Mouse (Mus musculus) neural tube, embryonic 13.5 days (tissue): ENCODE measurements around the gene Itga9. TPM values are rescaled to one million over a fixed set of nuclear protein-coding genes. Genes with fewer than 3 reads are reported as not detected.

Experiments used
- ATAC-seq: fragments of 200-750 bp; cut with Nextera tagmentation; 2 replicates; pipeline ENCODE4 v1.8.0; 2017; ENCODE audit warnings: low read depth, mild to moderate bottlenecking, moderate TSS enrichment, moderate library complexity
- H3K27ac ChIP-seq: fragments of 300-500 bp; sonication (generic); replicated peaks from 2 replicates; pipeline ENCODE4 v1.5.1; 2015; ENCODE audit warnings: moderate library complexity, mild to moderate bottlenecking, inconsistent platforms
- H3K27me3 ChIP-seq: fragments of 300-500 bp; sonication (generic); 2 replicates; pipeline ENCODE4 v1.6.1; 2015; ENCODE audit warnings: mild to moderate bottlenecking, inconsistent platforms
- H3K36me3 ChIP-seq: fragments of 300-500 bp; sonication (generic); 2 replicates; pipeline ENCODE4 v1.6.1; 2015; ENCODE audit warnings: mild to moderate bottlenecking, inconsistent platforms
- H3K4me1 ChIP-seq: fragments of 300-500 bp; sonication (generic); replicated peaks from 2 replicates; pipeline ENCODE4 v1.6.1; 2015; ENCODE audit warnings: inconsistent platforms
- H3K4me2 ChIP-seq: fragments of 300-500 bp; sonication (generic); 2 replicates; pipeline ENCODE4 v1.6.1; 2015; ENCODE audit warnings: inconsistent platforms, mild to moderate bottlenecking, moderate library complexity
- H3K4me3 ChIP-seq: fragments of 300-500 bp; sonication (generic); 2 replicates; pipeline ENCODE4 v1.5.1; 2015; ENCODE audit warnings: mild to moderate bottlenecking, inconsistent platforms
- H3K9ac ChIP-seq: fragments of 300-500 bp; sonication (generic); 2 replicates; pipeline ENCODE4 v1.6.1; 2015; ENCODE audit warnings: moderate library complexity, mild to moderate bottlenecking, inconsistent platforms
- H3K9me3 ChIP-seq: fragments of 300-500 bp; sonication (generic); 2 replicates; pipeline ENCODE4 v1.6.1; 2016; ENCODE audit warnings: inconsistent platforms
- WGBS: fragments of 180-500 bp; shearing (Covaris S2); methylation state at CpG from one replicate; pipeline ENCODE4 v1.1.7; 2015; 5-methylcytosine and 5-hydroxymethylcytosine counted together
- polyA plus RNA-seq: library from polyadenylated mRNA; unstranded; fragments of >200 nt; fragmentation: Nextera tagmentation; extraction: Ambion mirVana; gene quantifications from 2 replicates; pipeline ENCODE4 v1.2.1, GENCODE M21; 2015

The Itga9 gene
- polyA plus RNA-seq, 1 experiment from 2014 or later, result 3.5 TPM

DNA sequence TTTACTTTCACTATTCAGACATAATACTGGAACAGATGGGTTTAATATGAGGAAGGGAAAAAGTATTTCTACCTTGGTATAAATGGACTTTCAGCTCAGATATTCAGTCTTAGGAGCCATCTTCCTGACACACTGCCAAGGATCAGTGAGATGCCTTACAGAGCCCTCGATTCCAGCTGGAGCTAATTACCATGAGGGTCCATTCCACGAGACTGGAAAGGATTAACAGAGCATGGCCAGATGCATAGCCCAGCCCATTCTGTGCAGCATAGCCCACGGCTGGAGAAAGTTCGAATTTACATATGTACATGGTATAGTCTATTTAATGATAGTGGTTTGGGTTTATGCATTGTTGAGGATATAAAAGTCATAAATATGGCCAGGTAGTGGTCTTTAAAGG is 188.8 kb downstream of the Itga9 start:
- Histone ChIP-seq H3K4me3 (no peak overlapping the region), H3K27ac (no peak overlapping the region), H3K36me3 (no peaks in the 10 kb centered on the region), H3K4me2 (no peak overlapping the region), H3K9me3 (no peaks in the 10 kb centered on the region), H3K9ac (no peak overlapping the region), H3K27me3 (no peaks in the 10 kb centered on the region), H3K4me1 (peaks cover 22% of the 10 kb centered on the region)
- no peak for ATAC-seq
- 46% methylated on average over 4 of the region's 4 CpGs for WGBS

DNA sequence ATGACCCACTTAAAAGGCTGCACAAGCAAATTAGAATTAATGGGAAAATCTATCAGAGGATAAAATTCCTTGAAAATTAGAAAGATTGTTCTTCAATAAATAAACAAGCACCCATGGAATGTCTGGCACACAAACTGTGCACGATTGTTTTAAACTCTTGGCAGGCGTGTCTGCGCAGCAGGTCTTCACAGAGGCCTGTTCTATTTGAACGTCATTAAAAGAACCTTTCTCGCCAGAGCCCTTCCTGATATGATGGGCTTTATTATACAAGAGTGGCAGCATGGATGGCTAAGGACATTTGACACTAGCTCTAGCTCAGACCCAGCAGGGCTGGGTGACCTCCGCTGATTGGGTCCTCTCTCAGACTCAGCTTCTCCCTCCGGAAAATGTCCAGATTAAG is 192.6 kb downstream of the Itga9 start:
- Histone ChIP-seq H3K36me3 (no peaks in the 10 kb centered on the region), H3K27me3 (no peaks in the 10 kb centered on the region), H3K4me3 (no peak overlapping the region), H3K27ac (0 out of 2 replicates have a peak overlapping the region, but pooled peaks have one; percentile 9), H3K4me2 (no peak overlapping the region), H3K4me1 (peaks cover 25% of the 10 kb centered on the region), H3K9me3 (no peaks in the 10 kb centered on the region), H3K9ac (no peak overlapping the region)
- no peak for ATAC-seq
- 72% methylated on average over 7 of the region's 7 CpGs for whole genome bisulfite sequencing

DNA sequence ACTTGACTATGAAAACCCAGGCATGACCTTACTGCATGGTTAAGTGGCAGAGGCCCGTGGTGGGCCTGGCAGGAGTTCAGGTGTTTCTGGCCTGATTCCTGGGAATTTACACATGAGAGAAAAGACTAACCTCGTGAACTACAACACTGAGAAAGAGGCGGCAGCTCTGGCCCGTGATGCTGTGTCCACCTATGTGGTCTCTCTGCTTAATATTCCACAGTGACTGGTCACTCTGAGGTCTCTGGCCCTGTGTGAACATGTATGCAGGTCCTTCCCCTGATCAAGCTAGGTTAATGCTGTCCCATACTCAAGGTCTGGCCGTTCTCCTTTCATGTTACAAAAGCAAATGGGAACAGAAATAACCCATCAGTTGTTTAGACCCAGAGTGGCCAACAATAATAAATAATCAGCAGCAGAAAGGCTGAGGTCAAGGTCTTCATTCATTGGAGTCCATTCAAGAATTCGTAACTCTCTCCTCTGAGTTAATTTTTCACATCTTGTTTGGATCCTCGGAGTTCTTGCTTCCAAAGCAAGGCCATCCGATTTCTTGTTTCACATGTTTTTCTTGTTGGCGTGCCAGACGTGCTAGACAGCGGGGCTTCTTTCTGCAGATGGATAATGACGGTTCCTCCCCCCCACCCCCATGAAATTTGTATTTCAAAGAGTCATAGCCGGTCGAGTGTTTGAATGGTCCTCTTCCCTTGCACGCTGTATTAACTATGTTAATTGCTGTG is 194.9 kb downstream of the Itga9 start:
- ATAC-seq, result no peak
- H3K9me3 ChIP-seq, result no peaks in the 10 kb centered on the region
- H3K27me3 ChIP-seq, result no peaks in the 10 kb centered on the region
- peak overlapping the region; percentile 18; the same call in 1 of the 2 replicates for H3K27ac ChIP-seq
- 44% methylated on average over 15 of the region's 15 CpGs for WGBS
- H3K4me2 ChIP-seq, result no peak overlapping the region
- H3K4me3 ChIP-seq, result no peak overlapping the region
- no peaks in the 10 kb centered on the region for H3K36me3 ChIP-seq
- H3K4me1 ChIP-seq, result peaks cover 25% of the 10 kb centered on the region
- no peak overlapping the region for H3K9ac ChIP-seq

DNA sequence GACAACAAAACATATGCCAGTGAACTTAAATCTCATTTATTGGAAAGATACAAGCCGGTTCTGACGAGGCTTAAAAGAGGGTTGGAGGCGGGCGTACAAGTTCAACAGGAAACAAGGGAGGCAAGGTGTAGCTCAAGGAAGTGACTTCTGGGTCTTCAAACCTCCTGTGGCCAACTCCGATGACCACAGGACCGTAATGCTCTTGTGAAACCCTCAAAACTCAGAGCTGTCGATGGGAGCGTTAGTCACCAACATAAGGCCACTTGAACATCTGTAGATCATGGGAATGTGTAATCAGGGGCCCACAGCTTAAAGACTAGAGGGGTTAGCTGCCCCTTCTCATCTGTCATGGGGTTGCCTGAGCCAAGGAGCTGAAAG is 195.4 kb downstream of the Itga9 start:
- H3K27ac ChIP-seq, result no peak overlapping the region
- H3K27me3 ChIP-seq, result no peaks in the 10 kb centered on the region
- H3K4me3 ChIP-seq, result no peak overlapping the region
- no peak overlapping the region for H3K4me2 ChIP-seq
- peaks cover 25% of the 10 kb centered on the region for H3K4me1 ChIP-seq
- WGBS, result 61% methylated on average over 8 of the region's 8 CpGs
- H3K9me3 ChIP-seq, result no peaks in the 10 kb centered on the region
- no peaks in the 10 kb centered on the region for H3K36me3 ChIP-seq
- no peak overlapping the region for H3K9ac ChIP-seq
- no peak for ATAC-seq

DNA sequence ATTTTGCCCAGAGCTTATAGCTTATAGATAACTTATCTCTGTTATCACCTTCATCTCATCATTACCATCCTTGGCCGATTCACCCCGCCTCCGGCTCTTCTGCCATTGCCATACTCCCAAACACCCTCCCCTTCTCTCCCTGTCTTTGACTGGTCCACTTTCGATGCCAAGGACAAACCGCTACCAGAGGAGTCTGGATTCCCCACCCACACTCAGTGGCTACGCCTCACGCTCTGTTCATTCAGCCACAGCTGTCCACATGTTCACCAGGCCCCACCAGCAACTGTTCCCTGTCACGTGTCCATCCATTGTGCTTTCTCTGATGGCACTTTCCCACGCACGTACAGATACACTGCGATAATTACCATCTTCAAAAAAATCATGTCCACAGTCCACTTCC is 195.9 kb downstream of the Itga9 start:
- no peak overlapping the region for H3K4me3 ChIP-seq
- H3K9ac ChIP-seq, result no peak overlapping the region
- H3K9me3 ChIP-seq, result no peaks in the 10 kb centered on the region
- peaks cover 25% of the 10 kb centered on the region for H3K4me1 ChIP-seq
- WGBS, result 95% methylated on average over 11 of the region's 11 CpGs
- H3K27ac ChIP-seq, result no peak overlapping the region
- H3K4me2 ChIP-seq, result no peak overlapping the region
- no peaks in the 10 kb centered on the region for H3K27me3 ChIP-seq
- ATAC-seq, result no peak
- no peaks in the 10 kb centered on the region for H3K36me3 ChIP-seq

DNA sequence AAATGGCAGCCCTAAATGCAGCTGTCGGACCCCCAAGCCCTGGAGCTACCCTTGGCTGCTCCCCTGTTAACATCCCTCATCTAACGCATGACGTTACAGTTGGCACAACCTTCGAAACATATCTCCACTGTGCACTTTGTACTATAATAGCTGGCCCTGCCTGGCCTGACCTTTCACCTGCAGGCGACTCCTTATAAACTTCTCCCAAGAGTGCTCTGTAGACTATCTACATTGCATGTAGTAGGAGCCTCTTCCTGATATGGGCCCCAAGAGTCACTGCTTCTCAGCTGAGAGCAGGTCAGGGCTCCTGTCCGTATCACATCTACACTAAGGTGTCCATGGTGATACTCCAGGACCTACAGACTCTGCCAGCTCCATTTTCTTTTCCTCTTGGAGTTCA is 199.2 kb downstream of the Itga9 start:
- Histone ChIP-seq H3K27ac (no peak overlapping the region), H3K36me3 (no peaks in the 10 kb centered on the region), H3K4me2 (no peak overlapping the region), H3K27me3 (no peaks in the 10 kb centered on the region), H3K4me1 (peaks cover 15% of the 10 kb centered on the region), H3K9ac (no peak overlapping the region), H3K9me3 (no peaks in the 10 kb centered on the region), H3K4me3 (no peak overlapping the region)
- 91% methylated on average over 6 of the region's 6 CpGs for WGBS
- ATAC-seq, result no peak

DNA sequence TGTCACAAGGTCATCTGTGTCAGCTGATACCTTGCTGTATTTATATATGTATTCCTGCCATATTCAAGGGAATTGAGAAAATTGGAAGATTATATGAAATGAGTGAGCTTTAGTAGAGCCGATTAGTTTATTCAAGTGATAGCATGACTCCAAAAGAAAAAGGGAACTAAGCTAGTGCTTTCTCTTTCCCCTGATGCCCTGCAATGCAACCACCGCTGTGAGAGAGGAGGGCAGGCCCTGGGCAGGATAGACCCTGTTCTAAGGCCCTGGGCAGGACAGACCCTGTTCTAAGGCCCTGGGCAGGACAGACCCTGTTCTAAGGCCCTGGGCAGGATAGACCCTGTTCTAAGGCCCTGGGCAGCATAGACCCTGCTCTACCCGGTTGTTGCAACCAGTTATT is 201.2 kb downstream of the Itga9 start:
- no peak overlapping the region for H3K4me2 ChIP-seq
- no peak overlapping the region for H3K27ac ChIP-seq
- no peak for ATAC-seq
- no peaks in the 10 kb centered on the region for H3K27me3 ChIP-seq
- H3K4me3 ChIP-seq, result no peak overlapping the region
- 88% methylated on average over 3 of the region's 3 CpGs for WGBS
- H3K36me3 ChIP-seq, result no peaks in the 10 kb centered on the region
- no peaks in the 10 kb centered on the region for H3K9me3 ChIP-seq
- H3K4me1 ChIP-seq, result no peaks in the 10 kb centered on the region
- H3K9ac ChIP-seq, result no peak overlapping the region

DNA sequence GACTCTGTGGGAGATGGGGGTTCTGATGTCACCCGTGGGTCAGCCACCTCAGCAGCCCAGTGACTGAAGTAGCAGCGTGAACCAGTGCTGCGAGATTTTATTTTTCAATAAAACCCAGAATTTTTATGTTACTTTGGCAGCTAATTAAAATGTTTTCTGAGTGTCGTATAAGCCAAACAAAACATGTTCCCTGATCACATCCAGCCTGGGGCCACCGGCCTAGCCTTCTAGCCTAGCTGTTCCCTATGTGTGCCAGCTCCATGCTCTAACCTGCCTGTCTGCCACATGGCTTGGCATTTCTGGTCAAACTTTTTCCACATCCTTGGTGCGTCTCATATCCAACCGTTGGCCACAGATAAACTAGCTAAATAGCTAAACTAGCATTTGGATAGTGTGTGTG is 205.7 kb downstream of the Itga9 start:
- H3K27ac ChIP-seq, result no peak overlapping the region
- no peak overlapping the region for H3K9ac ChIP-seq
- H3K4me3 ChIP-seq, result no peak overlapping the region
- H3K4me2 ChIP-seq, result no peak overlapping the region
- no peaks in the 10 kb centered on the region for H3K27me3 ChIP-seq
- H3K9me3 ChIP-seq, result no peaks in the 10 kb centered on the region
- 91% methylated on average over 7 of the region's 7 CpGs for WGBS
- H3K36me3 ChIP-seq, result no peaks in the 10 kb centered on the region
- H3K4me1 ChIP-seq, result peaks cover 14% of the 10 kb centered on the region
- no peak for ATAC-seq

DNA sequence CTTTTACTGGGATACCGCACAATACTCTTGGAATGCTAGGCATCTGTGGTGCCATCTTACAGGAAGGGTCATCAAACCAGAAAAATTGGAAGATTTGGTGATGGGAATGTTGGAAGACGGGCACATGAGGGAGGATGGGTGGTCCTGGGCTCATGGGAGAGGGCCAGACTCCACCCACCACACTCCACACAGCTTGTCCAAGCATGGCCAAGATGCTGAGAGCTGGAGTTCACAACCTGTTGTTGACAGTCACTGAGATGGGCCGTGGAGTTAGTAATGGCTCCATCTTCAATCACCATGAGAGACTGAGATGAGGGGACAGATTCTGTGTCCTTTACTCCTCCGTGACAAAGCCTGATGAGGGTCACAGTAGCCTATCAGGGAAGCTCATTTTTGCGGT is 207.0 kb downstream of the Itga9 start:
- Histone ChIP-seq H3K4me1 (peaks cover 27% of the 10 kb centered on the region), H3K4me2 (no peak overlapping the region), H3K27me3 (no peaks in the 10 kb centered on the region), H3K36me3 (no peaks in the 10 kb centered on the region), H3K27ac (no peak overlapping the region), H3K4me3 (no peak overlapping the region), H3K9ac (no peak overlapping the region), H3K9me3 (no peaks in the 10 kb centered on the region)
- 90% methylated on average over 5 of the region's 5 CpGs for WGBS
- ATAC-seq, result no peak

DNA sequence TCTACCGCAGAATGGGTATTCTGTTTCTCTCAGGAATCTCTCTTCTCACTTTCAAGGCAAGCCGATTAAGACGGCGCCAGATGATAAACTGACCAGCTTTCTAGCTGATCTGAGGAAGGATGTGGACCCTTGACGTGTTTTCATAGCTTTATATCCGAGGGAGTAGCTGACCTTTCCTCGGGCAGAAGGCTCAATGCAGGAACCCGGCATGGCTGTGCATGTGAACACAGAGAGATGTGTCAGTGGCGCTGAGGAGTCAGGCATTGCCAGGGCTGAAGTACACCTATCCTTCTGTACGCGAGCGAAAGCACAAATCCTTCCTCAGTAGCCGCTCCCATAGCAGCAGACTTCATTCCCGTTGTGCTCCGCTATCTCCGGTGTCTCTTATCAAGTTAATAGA is 207.6 kb downstream of the Itga9 start:
- ATAC-seq, result no peak
- H3K4me1 ChIP-seq, result peaks cover 31% of the 10 kb centered on the region
- H3K4me3 ChIP-seq, result no peak overlapping the region
- no peak overlapping the region; the same call in 1 of the 2 replicates for H3K27ac ChIP-seq
- WGBS, result 79% methylated on average over 16 of the region's 16 CpGs
- no peak overlapping the region for H3K4me2 ChIP-seq
- no peaks in the 10 kb centered on the region for H3K36me3 ChIP-seq
- H3K9ac ChIP-seq, result no peak overlapping the region
- H3K9me3 ChIP-seq, result no peaks in the 10 kb centered on the region
- H3K27me3 ChIP-seq, result no peaks in the 10 kb centered on the region

DNA sequence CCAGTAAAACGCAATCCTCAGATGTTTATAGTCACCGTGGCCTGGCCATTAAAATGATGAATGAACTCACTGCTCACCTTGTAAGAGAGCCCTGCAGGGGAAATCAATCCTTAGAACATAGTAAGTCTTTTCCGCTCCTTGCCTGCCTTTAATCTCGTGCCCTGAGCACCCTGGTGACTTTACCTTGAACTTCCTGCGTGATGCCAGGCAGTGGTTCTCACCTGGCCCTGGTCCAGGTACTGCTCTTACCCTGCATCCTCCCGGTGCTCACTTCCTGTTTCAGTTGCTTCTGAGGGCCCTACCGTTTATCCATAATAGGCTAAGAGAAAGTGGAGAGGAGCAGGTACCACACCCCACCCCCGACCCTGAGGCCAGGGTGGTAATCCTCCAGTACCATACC is 208.0 kb downstream of the Itga9 start:
- no peak for ATAC-seq
- 0 out of 2 replicates have a peak overlapping the region, but pooled peaks have one; percentile 7 for H3K27ac ChIP-seq
- 67% methylated on average over 8 of the region's 8 CpGs for WGBS

DNA sequence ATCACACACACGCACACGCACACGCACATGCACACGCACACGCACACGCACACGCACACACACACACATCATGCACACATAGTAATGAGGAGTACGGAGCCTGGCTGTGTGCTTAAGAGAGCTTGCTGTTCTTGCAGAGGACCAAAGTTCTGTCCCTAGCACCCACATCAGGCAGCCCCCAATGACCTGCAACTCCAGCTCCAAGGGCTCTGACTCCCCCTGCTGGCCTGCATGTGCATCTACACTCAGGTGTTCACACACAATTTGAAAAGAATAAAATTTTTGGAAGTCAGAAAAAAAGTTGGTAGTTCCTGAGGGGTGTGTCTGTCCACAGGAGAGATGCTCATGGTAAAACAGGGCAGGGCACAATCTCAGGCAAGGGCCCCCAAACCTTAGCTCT is 209.1 kb downstream of the Itga9 start:
- Histone ChIP-seq H3K9ac (no peak overlapping the region), H3K9me3 (no peaks in the 10 kb centered on the region), H3K36me3 (no peaks in the 10 kb centered on the region), H3K27ac (no peak overlapping the region), H3K4me2 (no peak overlapping the region), H3K27me3 (no peaks in the 10 kb centered on the region), H3K4me3 (no peak overlapping the region), H3K4me1 (peaks cover 31% of the 10 kb centered on the region)
- no peak for ATAC-seq
- WGBS, result 96% methylated on average over 8 of the region's 8 CpGs

More for the DNA sequence above, 208.0 kb downstream of the Itga9 start:
- Histone ChIP-seq H3K4me1 (peaks cover 31% of the 10 kb centered on the region), H3K9ac (no peak overlapping the region), H3K4me2 (no peak overlapping the region), H3K27me3 (no peaks in the 10 kb centered on the region), H3K4me3 (no peak overlapping the region), H3K36me3 (no peaks in the 10 kb centered on the region), H3K9me3 (no peaks in the 10 kb centered on the region)

DNA sequence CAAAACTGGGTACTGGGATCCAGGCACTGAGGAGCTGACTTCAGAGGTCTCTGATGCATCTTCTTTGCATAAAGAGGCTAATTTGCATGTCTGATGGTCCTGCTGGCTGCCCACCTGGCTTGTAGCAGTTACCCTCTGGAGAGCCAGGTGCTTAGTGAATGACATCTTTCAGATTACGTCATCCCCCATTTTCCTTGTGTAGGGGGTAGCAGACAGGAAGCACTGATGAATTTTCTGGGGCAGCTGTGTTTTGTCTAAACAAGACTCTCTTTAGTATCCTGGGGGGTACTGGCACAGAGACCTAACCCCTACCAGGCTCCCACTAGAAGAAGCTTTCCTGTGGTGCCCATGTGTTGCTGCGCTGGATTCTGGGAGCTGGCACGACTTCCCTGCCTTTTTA is 212.0 kb downstream of the Itga9 start:
- no peaks in the 10 kb centered on the region for H3K9me3 ChIP-seq
- H3K4me2 ChIP-seq, result no peak overlapping the region
- H3K4me3 ChIP-seq, result no peak overlapping the region
- ATAC-seq, result peak; percentile 43; the same call in 1 of the 2 replicates
- no peaks in the 10 kb centered on the region for H3K27me3 ChIP-seq
- WGBS, result 50% methylated on average over 3 of the region's 3 CpGs
- H3K9ac ChIP-seq, result no peak overlapping the region
- peak overlapping the region; percentile 23; the same call in 1 of the 2 replicates for H3K27ac ChIP-seq
- H3K36me3 ChIP-seq, result no peaks in the 10 kb centered on the region
- peaks cover 44% of the 10 kb centered on the region for H3K4me1 ChIP-seq
